Mouse (Mus musculus): ENCODE measurements around the gene Arid3c. TPM values are rescaled to one million over a fixed set of nuclear protein-coding genes. Genes with fewer than 3 reads are reported as not detected.

Arid3c gene
- polyA plus RNA-seq, 1 experiment from 2014 or later: 1.2 TPM

Other genes starting within 250 kb of the Arid3c start
- 7.1 and 9.6 TPM in 2 replicates for gene AI464131, start 228.1 kb downstream of the Arid3c start, polyA plus RNA-seq (2014; fragmentation: Nextera tagmentation; extraction: Ambion mirVana)
- gene 1110017D15Rik, start 213.8 kb downstream of the Arid3c start, polyA plus RNA-seq (2014; fragmentation: Nextera tagmentation; extraction: Ambion mirVana): 2.5 and 3.4 TPM in 2 replicates
- gene Fam219a, start 161.6 kb downstream of the Arid3c start, polyA plus RNA-seq (2014; fragmentation: Nextera tagmentation; extraction: Ambion mirVana): 10.2 and 11.6 TPM in 2 replicates
- 0.62 and 2.8 TPM in 2 replicates for gene Dnaic1, start 161.4 kb downstream of the Arid3c start, polyA plus RNA-seq (2014; fragmentation: Nextera tagmentation; extraction: Ambion mirVana)
- gene Enho, start 90.8 kb downstream of the Arid3c start, polyA plus RNA-seq (2014; fragmentation: Nextera tagmentation; extraction: Ambion mirVana): 36.9 and 43.3 TPM in 2 replicates
- gene Cntfr, start 34.1 kb downstream of the Arid3c start, polyA plus RNA-seq (2014; fragmentation: Nextera tagmentation; extraction: Ambion mirVana): 43.8 and 44.2 TPM in 2 replicates
- gene Il11ra1, start 31.2 kb downstream of the Arid3c start, polyA plus RNA-seq (2014; fragmentation: Nextera tagmentation; extraction: Ambion mirVana): 65.9 and 82.1 TPM in 2 replicates
- gene Rpp25l, start 17.6 kb downstream of the Arid3c start, polyA plus RNA-seq (2014; fragmentation: Nextera tagmentation; extraction: Ambion mirVana): 80.4 and 81.2 TPM in 2 replicates
- gene Dctn3, start 8.0 kb downstream of the Arid3c start, polyA plus RNA-seq (2014; fragmentation: Nextera tagmentation; extraction: Ambion mirVana): 171 and 180 TPM in 2 replicates
- gene Galt, start 24.1 kb upstream of the Arid3c start, polyA plus RNA-seq (2014; fragmentation: Nextera tagmentation; extraction: Ambion mirVana): 22.7 and 25.3 TPM in 2 replicates
- gene Sigmar1, start 25.0 kb upstream of the Arid3c start, polyA plus RNA-seq (2014; fragmentation: Nextera tagmentation; extraction: Ambion mirVana): 77.8 and 83.7 TPM in 2 replicates
- gene Ccl27a, start 43.1 kb upstream of the Arid3c start, polyA plus RNA-seq (2014; fragmentation: Nextera tagmentation; extraction: Ambion mirVana): 64.8 and 69.6 TPM in 2 replicates
- not detected in 2 replicates for gene Gm21541, start 172.5 kb upstream of the Arid3c start, polyA plus RNA-seq (2014; fragmentation: Nextera tagmentation; extraction: Ambion mirVana)
- gene Gm20878, start 210.4 kb upstream of the Arid3c start, polyA plus RNA-seq (2014; fragmentation: Nextera tagmentation; extraction: Ambion mirVana): 1.6 and 2.1 TPM in 2 replicates
- not detected in 2 replicates for gene Fam205a4, start 234.9 kb upstream of the Arid3c start, polyA plus RNA-seq (2014; fragmentation: Nextera tagmentation; extraction: Ambion mirVana)

Measured in neural tube, embryonic 11.5 days (tissue).